Mouse (Mus musculus) thymus, postnatal 36 days (tissue): ENCODE results near the gene Htr2b.

ENCODE experiments used
- DNase-seq, 2 experiments: peaks; one replicate each; pipeline ENCODE4 v3.0.0; 2022; ENCODE audit warnings: mixed read lengths in 2 of 2

The Htr2b gene

DNA sequence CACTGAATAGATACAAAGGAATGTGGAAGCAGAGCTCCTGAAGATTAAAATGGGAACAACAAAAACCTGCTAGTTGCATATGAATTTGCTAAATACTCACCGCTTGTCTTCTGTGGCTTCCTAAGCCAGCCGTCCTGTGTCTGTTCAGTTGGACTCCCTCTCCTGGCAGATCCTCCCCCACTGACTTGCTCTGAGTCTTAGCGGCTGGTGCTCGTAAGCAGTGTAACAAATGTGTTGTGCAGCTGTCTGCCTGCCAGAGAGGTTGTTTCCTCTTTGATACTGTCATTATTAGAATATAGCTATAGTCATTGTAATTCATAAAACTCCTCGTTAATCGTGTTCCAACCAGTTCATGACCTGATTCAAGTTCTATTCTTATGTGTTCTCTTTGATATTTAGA lies at the start of gene Htr2b:
Gene Htr2b (minus strand): TSS at position 192 of the 400 bp plus-strand sequence.
- DNase-seq = no peak

GRCm38 (mm10) chr1:86161061-86161460 lies 49.3 kb upstream of the Htr2b start:
- no peak for DNase-seq

- DNase-seq = no peak
These were observed 48.7 kb upstream of the Htr2b start for GRCm38 (mm10) chr1:86160479-86160878.

DNA sequence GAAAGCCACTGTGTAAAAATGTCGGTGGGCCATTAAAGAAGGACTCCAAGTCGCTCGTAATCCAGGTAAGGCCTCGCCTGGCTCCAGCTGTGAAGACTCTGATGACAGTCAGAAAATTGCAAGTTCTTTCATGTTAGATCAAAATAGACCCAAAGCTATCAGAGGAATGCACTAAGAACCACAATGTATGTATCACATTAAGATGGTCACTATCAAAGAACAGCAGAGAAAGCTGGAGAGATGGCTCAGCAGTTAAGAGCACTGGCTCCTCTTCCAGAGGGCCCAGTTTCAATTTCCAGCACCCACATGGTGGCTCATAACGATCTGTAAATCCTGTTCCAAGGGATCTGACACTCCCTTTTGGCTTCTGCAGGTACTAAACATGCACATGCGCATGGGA lies 48.3 kb upstream of the Htr2b start:
- DNase-seq = no peak

- no peak for DNase-seq
These were observed 44.8 kb upstream of the Htr2b start for GRCm38 (mm10) chr1:86156595-86156994.

- no peak for DNase-seq
These were observed 44.3 kb upstream of the Htr2b start for GRCm38 (mm10) chr1:86156075-86156474.

GRCm38 (mm10) chr1:86154824-86155164 lies 43.0 kb upstream of the Htr2b start:
- DNase-seq = no peak

DNA sequence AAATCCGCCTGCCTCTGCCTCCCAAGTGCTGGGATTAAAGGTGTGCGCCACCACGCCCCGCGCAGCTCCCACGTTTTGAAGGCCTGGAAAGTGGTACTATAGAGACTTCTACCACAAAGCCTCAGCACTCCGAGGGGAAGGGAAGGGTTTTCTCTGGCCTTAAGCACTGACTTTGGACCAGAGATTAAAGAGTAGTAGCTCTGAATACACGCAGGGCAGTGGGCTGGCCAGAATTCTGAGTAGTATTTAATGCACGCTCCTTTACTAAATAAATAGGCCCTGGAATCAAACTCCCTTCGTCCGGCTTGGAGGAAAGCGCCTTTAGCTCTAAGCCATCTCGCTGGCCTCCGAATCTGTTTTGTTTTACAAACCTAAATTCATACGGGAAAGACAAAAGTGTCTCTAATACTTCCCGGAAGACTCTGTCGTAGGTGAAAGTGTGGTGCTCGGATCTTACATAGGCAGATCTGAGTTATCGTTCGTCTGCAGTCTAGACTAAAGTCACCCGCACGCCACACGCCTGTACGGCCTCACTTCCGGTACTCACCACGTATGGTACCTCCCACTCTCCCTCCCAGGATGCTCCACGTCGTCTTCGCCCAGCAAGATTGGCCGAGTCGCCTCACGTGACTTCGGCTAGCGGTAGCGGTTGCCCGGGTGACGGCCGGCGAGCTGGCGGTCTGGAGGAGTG lies 42.5 kb upstream of the Htr2b start, which contains the start of gene Armc9:
Gene Armc9 (plus strand): TSS at position 648 of the 691 bp plus-strand sequence.
- DNase-seq = peak; percentile 93 to 96

DNA sequence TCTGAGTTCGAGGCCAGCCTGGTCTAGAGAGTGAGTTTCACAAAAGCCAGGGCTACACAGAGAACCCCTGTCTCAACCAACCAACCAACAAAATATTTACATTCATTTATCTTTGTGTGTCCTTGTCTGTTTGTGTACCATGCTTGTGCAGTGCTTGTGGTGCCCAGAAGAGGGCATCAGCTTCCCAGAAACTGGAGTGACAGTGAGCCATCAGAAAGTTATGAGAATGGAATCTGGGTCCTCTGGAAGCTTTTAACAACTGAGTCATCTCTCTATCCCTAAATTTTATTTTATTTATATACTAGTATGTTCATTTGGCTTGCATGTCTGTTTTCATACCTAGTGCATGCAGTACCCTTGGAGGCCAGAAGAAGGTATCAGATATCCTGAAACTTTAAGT lies 40.8 kb upstream of the Htr2b start:
- peak; percentile 12 to 25 for DNase-seq

- DNase-seq = no peak
These were observed 39.6 kb upstream of the Htr2b start for GRCm38 (mm10) chr1:86151376-86151775.

GRCm38 (mm10) chr1:86150929-86151328 lies 39.2 kb upstream of the Htr2b start:
- no peak for DNase-seq

GRCm38 (mm10) chr1:86148161-86148560 lies 36.4 kb upstream of the Htr2b start:
- no peak for DNase-seq

DNA sequence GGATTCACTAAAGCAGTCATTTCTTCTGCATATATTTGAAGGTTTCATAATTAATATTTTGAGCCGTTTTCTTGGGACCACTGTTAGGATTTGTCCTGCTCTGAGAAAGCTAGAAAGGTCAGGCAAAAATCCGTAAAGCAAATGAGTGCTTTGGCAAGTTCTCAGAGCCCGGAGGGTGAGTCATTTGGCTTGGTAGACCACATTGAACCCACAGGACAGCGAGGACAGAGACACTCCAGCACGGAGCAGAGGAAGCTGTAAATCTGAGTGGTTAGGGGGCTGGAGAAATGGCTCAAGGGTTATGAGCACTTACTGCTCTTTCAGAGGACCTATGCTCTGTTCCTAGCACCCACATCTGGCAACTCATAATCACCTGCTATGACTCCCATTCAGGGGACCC lies 35.8 kb upstream of the Htr2b start:
- no peak for DNase-seq

DNA sequence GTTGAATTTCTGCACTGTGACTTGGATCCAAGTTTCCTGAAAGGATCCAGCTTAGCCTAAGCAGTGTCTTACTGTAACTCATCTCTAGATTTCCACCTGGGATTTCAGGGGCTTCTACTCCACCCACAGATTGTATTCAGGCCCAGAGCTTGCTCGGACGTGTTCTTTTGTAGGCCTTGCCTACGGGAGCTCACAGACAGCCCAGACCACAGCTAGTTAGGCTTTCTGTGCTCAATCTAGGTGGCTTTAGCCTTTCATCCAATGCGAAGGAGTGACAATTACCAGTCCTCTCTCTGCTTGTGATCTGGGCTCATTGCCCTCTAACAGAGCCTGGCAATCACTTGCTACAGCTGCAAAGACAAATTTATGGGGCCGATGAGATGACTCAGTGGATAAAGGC lies 34.5 kb upstream of the Htr2b start:
- DNase-seq = no peak

DNA sequence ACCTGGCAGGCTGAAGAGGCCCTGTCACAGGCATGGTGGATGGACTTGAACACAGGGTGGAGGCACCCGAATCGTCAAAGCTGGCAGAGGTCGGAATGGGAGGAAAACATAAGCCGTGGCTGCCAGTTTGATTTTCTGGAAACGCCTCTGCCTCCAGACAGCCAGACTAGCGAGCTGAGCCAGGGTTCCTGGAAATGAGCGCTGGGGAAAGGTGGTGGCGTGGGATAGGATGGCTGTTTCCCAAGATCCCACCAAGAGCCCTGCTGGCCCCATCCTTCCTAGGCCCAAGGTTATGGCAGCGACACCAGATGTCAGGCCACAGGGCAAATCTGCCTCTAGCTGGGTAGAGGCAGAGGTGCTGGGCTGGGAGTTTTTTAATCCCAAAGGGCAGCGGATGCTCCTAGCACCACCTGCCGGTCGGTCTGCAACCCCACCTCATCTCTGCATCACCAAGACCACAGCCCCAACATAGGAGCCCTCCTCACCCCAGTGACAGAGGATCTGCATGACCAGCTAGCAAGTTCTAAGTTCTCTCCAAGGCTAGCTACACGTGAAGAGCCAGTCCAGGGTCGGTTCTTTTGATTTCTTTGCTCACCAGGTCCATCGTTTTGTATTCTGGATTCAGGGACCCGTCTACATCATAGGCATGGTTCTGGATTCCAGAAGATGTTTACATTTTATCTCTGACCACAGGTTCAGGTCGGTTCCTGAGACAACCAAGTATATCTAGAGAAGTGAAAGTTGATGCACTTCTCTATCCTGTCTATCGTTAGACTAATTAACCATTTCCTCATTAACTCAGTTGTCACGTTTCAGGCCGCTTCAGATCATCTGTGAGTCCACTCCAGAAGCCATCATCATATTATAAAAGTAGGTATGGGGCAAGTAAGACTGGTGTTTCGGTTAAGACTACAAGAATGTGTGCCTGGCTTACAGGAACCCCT lies 32.5 kb upstream of the Htr2b start:
- no peak for DNase-seq

DNA sequence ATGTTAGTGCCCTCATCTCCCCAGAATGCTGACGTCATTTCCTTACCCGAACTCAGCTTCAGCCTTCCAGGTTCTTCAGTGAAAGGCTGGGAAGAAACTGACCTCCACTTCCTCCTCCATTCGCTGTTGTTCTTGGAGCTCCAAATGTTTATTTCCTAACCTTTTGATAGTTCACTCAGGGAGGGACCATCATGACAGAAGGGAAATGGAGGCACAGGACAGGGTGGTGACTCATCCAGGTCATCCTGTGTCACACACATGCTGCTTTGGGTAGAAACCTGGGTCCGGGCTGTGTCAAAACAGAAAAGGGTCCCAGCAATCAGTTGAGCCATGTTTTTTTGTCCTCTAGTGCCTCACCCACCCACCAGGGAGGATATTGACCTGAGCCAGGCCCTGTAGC lies 31.4 kb upstream of the Htr2b start:
- no peak for DNase-seq

DNA sequence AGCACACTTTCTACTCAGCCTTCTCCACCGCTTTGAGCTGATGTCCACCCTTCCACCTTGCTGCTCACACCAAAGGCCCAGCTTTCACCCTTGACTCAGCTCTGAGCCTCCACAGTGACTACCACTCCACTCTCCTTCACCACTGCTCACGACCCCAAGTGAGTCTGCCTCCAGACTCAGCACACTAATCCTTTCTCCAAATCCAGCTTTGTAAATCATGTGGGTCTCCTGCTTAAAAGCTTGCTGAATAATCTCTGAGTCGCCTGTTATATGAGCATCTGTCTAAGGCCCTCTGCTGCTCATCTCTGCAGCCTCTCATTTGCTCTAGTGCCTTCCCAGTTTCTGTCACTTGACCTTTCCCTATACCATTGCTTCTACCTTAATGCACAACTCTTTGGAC lies 29.3 kb upstream of the Htr2b start:
- DNase-seq = no peak

- no peak for DNase-seq
These were observed 23.5 kb upstream of the Htr2b start for GRCm38 (mm10) chr1:86135315-86135714.

- no peak for DNase-seq
These were observed 21.6 kb upstream of the Htr2b start, which contains the start of gene Gm21972 for GRCm38 (mm10) chr1:86133337-86133736. TSS of gene Gm21972 (plus strand) at chr1:86133637.

DNA sequence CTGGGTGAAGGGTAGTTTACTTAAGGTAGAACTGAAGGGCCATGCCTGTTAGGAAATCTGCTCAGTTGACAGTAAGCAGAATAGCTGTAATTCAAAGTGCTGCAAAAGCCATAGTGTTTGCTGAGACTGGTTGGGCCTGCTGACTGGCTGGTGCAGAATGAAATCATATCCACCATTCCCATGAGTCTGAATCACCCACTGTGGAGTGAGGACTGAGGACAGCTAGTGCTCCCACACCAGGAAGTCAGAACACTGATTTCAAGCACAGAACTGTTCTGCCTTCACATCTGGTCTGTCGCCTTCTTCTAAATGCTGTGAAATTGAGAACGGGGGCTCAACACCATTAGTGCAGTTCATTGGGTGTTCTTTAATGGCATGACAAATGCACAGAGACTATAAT lies 14.3 kb upstream of the Htr2b start:
- no peak for DNase-seq

DNA sequence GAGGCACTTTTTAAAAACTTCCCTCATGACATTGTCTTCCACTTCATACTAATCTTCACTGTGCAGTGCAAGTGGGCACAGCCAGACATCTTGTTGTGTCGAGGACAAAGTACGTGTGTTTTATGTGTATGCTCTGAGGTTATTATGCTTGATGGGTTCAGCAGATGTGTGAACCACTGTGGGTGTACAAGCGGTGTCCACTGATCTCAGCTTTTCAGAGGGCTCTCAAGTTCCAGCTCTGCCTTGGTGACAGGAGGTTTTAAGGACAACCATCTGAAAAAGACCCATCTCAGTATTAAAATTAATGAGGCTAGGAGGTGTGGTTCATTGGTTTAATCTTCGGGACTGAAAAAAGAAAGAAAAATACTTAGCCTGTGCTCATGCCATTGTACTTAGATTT lies 7.8 kb upstream of the Htr2b start:
- DNase-seq = no peak

DNA sequence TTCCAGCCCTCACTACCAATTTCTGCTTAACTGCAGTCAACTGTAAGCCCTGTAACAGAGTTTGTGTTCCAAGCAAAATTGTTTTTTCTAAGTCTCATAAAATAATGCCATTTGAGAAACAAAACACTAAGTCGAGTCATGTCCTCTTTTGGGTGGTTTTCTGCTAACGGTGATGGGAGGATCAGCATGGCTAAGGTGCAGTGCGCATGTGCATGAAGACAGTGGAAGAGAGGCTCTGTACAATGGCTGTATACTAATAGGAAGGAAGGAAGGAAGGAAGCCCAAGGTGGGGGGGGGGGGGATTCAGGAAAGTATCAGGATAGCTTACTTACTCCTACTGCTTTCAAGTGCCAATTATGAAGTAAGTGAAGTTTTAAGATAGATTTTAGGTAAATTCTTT lies 2.4 kb upstream of the Htr2b start:
- DNase-seq = no peak

DNA sequence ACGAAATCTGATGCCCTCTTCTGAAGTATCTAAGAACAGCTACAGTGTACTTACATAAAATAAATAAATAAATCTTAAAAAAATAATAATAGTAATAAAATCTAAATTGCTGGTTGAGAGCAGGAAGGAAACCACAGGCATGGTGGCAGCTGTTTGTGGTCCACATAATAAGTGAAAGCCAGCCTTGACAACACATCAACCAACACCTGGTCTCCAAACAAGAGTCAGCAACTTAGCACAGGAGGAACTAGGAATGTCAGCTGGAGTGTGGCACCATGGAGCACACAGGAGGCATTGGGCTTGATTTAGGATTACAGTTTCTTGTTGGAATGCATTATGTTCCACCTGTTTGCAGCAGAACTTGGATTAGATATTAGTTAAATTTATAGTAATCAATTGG lies 6.7 kb downstream of the Htr2b start:
- no peak for DNase-seq

- DNase-seq = no peak
These were observed 17.4 kb downstream of the Htr2b start for GRCm38 (mm10) chr1:86094413-86094812.
